Mouse (Mus musculus) liver, embryonic 15.5 days (tissue): ENCODE results near the gene Ptprd. TPM values are rescaled to one million over a fixed set of nuclear protein-coding genes. Genes with fewer than 3 reads are reported as not detected.

Experiments used
- ATAC-seq: fragments of 200-750 bp; cut with Nextera tagmentation; 2 replicates; pipeline ENCODE4 v1.8.0; 2017; ENCODE audit warnings: moderate number of reproducible peaks, mild to moderate bottlenecking, moderate library complexity; ENCODE audit not compliant: insufficient read depth
- H3K27ac ChIP-seq: fragments of 300-500 bp; sonication (generic); replicated peaks from 2 replicates; pipeline ENCODE4 v1.5.1; 2015; ENCODE audit warnings: mild to moderate bottlenecking, inconsistent platforms
- H3K27me3 ChIP-seq: fragments of 300-500 bp; sonication (generic); 2 replicates; pipeline ENCODE4 v1.6.1; 2015; ENCODE audit warnings: mild to moderate bottlenecking, inconsistent platforms
- H3K36me3 ChIP-seq: fragments of 300-500 bp; sonication (generic); replicated peaks from 2 replicates; pipeline ENCODE4 v1.6.1; 2015; ENCODE audit warnings: moderate library complexity, mild to moderate bottlenecking, inconsistent platforms
- H3K4me1 ChIP-seq: fragments of 300-500 bp; sonication (generic); replicated peaks from 2 replicates; pipeline ENCODE4 v1.6.1; 2015; ENCODE audit warnings: inconsistent platforms
- H3K4me2 ChIP-seq: fragments of 300-500 bp; sonication (generic); 2 replicates; pipeline ENCODE4 v1.6.1; 2015; ENCODE audit warnings: moderate library complexity, mild to moderate bottlenecking, inconsistent platforms
- H3K4me3 ChIP-seq: fragments of 300-500 bp; sonication (generic); replicated peaks from 2 replicates; pipeline ENCODE4 v1.5.1; 2015; ENCODE audit warnings: mild to moderate bottlenecking, inconsistent platforms
- H3K9ac ChIP-seq: fragments of 300-500 bp; sonication (generic); 2 replicates; pipeline ENCODE4 v1.6.1; 2015; ENCODE audit warnings: moderate library complexity, mild to moderate bottlenecking, inconsistent platforms
- H3K9me3 ChIP-seq: fragments of 300-500 bp; sonication (generic); replicated peaks from 2 replicates; pipeline ENCODE4 v1.6.1; 2016; ENCODE audit warnings: inconsistent platforms
- WGBS: fragments of 180-500 bp; shearing (Covaris S2); methylation state at CpG from one replicate; pipeline ENCODE4 v1.1.7; 2015; ENCODE audit warnings: mixed read lengths; ENCODE audit not compliant: insufficient replicate concordance; 5-methylcytosine and 5-hydroxymethylcytosine counted together
- polyA plus RNA-seq: library from polyadenylated mRNA; unstranded; fragments of >200 nt; fragmentation: Nextera tagmentation; extraction: Ambion mirVana; gene quantifications from 2 replicates; pipeline ENCODE4 v1.2.1, GENCODE M21; 2015

The Ptprd gene
- polyA plus RNA-seq, 1 experiment from 2014 or later, result 4.8 TPM

- 69% methylated on average over 8 of the region's 8 CpGs for WGBS
- no peak overlapping the region for H3K27ac ChIP-seq
- no peaks in the 10 kb centered on the region for H3K27me3 ChIP-seq
- no peaks in the 10 kb centered on the region for H3K9me3 ChIP-seq
- no peaks in the 10 kb centered on the region for H3K4me1 ChIP-seq
- H3K4me3 ChIP-seq, result no peak overlapping the region
- H3K9ac ChIP-seq, result no peak overlapping the region
- H3K4me2 ChIP-seq, result no peak overlapping the region
- H3K36me3 ChIP-seq, result no peaks in the 10 kb centered on the region
- ATAC-seq, result no peak
Observed at GRCm38 (mm10) chr4:76292733-76293357, 1918.9 kb downstream of the Ptprd start.

- no peak overlapping the region for H3K4me2 ChIP-seq
- H3K4me1 ChIP-seq, result no peaks in the 10 kb centered on the region
- 80% methylated on average over 1 of the region's 1 CpGs for WGBS
- no peak overlapping the region for H3K4me3 ChIP-seq
- no peak overlapping the region for H3K9ac ChIP-seq
- H3K27ac ChIP-seq, result no peak overlapping the region
- H3K36me3 ChIP-seq, result no peaks in the 10 kb centered on the region
- no peak for ATAC-seq
- H3K27me3 ChIP-seq, result no peaks in the 10 kb centered on the region
- H3K9me3 ChIP-seq, result no peaks in the 10 kb centered on the region
Observed at GRCm38 (mm10) chr4:76290484-76290818, 1921.3 kb downstream of the Ptprd start.

GRCm38 (mm10) chr4:76289612-76290483 lies 1921.9 kb downstream of the Ptprd start:
- WGBS, result 54% methylated on average over 12 of the region's 12 CpGs
- no peak overlapping the region for H3K9ac ChIP-seq
- no peaks in the 10 kb centered on the region for H3K36me3 ChIP-seq
- H3K4me1 ChIP-seq, result no peaks in the 10 kb centered on the region
- no peak overlapping the region for H3K4me2 ChIP-seq
- no peak for ATAC-seq
- no peaks in the 10 kb centered on the region for H3K27me3 ChIP-seq
- no peak overlapping the region for H3K4me3 ChIP-seq
- no peak overlapping the region for H3K27ac ChIP-seq
- H3K9me3 ChIP-seq, result no peaks in the 10 kb centered on the region

- H3K4me1 ChIP-seq, result no peaks in the 10 kb centered on the region
- H3K9me3 ChIP-seq, result no peaks in the 10 kb centered on the region
- no peaks in the 10 kb centered on the region for H3K36me3 ChIP-seq
- no peak for ATAC-seq
- no peak overlapping the region for H3K4me3 ChIP-seq
- WGBS, result 60% methylated on average over 2 of the region's 2 CpGs
- H3K27ac ChIP-seq, result no peak overlapping the region
- no peak overlapping the region for H3K9ac ChIP-seq
- H3K4me2 ChIP-seq, result no peak overlapping the region
- H3K27me3 ChIP-seq, result no peaks in the 10 kb centered on the region
Observed at GRCm38 (mm10) chr4:76286016-76286415, 1925.7 kb downstream of the Ptprd start.

- no peaks in the 10 kb centered on the region for H3K27me3 ChIP-seq
- H3K9me3 ChIP-seq, result no peaks in the 10 kb centered on the region
- 54% methylated on average over 4 of the region's 4 CpGs for WGBS
- H3K9ac ChIP-seq, result no peak overlapping the region
- no peak overlapping the region for H3K4me3 ChIP-seq
- H3K36me3 ChIP-seq, result no peaks in the 10 kb centered on the region
- ATAC-seq, result no peak
- H3K27ac ChIP-seq, result no peak overlapping the region
- H3K4me2 ChIP-seq, result no peak overlapping the region
- H3K4me1 ChIP-seq, result no peaks in the 10 kb centered on the region
Observed at GRCm38 (mm10) chr4:76282886-76283285, 1928.9 kb downstream of the Ptprd start.

- WGBS, result 51% methylated on average over 4 of the region's 4 CpGs
- no peaks in the 10 kb centered on the region for H3K36me3 ChIP-seq
- ATAC-seq, result no peak
- H3K4me3 ChIP-seq, result no peak overlapping the region
- no peak overlapping the region for H3K9ac ChIP-seq
- H3K27ac ChIP-seq, result no peak overlapping the region
- H3K9me3 ChIP-seq, result no peaks in the 10 kb centered on the region
- H3K4me2 ChIP-seq, result no peak overlapping the region
- no peaks in the 10 kb centered on the region for H3K27me3 ChIP-seq
- no peaks in the 10 kb centered on the region for H3K4me1 ChIP-seq
Observed at GRCm38 (mm10) chr4:76262727-76263126, 1949.0 kb downstream of the Ptprd start.

- Histone ChIP-seq H3K4me3 (no peak overlapping the region), H3K4me1 (no peaks in the 10 kb centered on the region), H3K9me3 (no peaks in the 10 kb centered on the region), H3K36me3 (no peaks in the 10 kb centered on the region), H3K4me2 (no peak overlapping the region), H3K27ac (no peak overlapping the region), H3K9ac (no peak overlapping the region), H3K27me3 (no peaks in the 10 kb centered on the region)
- ATAC-seq, result no peak
- WGBS, result 78% methylated on average over 1 of the region's 1 CpGs
Observed at GRCm38 (mm10) chr4:76260686-76261085, 1951.1 kb downstream of the Ptprd start.

- Histone ChIP-seq H3K4me1 (no peaks in the 10 kb centered on the region), H3K4me3 (no peak overlapping the region), H3K36me3 (no peaks in the 10 kb centered on the region), H3K9me3 (no peaks in the 10 kb centered on the region), H3K27ac (no peak overlapping the region), H3K27me3 (no peaks in the 10 kb centered on the region), H3K4me2 (no peak overlapping the region), H3K9ac (no peak overlapping the region)
- 53% methylated on average over 3 of the region's 3 CpGs for WGBS
- ATAC-seq, result no peak
Observed at GRCm38 (mm10) chr4:76260286-76260685, 1951.5 kb downstream of the Ptprd start.

GRCm38 (mm10) chr4:76259636-76260035 lies 1952.1 kb downstream of the Ptprd start:
- no peak overlapping the region for H3K9ac ChIP-seq
- H3K4me2 ChIP-seq, result no peak overlapping the region
- no peaks in the 10 kb centered on the region for H3K4me1 ChIP-seq
- ATAC-seq, result no peak
- no peak overlapping the region for H3K4me3 ChIP-seq
- H3K9me3 ChIP-seq, result no peaks in the 10 kb centered on the region
- no peak overlapping the region for H3K27ac ChIP-seq
- WGBS, result 66% methylated on average over 2 of the region's 2 CpGs
- no peaks in the 10 kb centered on the region for H3K27me3 ChIP-seq
- H3K36me3 ChIP-seq, result no peaks in the 10 kb centered on the region

- WGBS, result 62% methylated on average over 6 of the region's 6 CpGs
- no peaks in the 10 kb centered on the region for H3K4me1 ChIP-seq
- no peak for ATAC-seq
- H3K9me3 ChIP-seq, result no peaks in the 10 kb centered on the region
- H3K4me2 ChIP-seq, result no peak overlapping the region
- H3K36me3 ChIP-seq, result no peaks in the 10 kb centered on the region
- H3K27ac ChIP-seq, result no peak overlapping the region
- no peak overlapping the region for H3K4me3 ChIP-seq
- no peaks in the 10 kb centered on the region for H3K27me3 ChIP-seq
- no peak overlapping the region for H3K9ac ChIP-seq
Observed at GRCm38 (mm10) chr4:76244371-76244770, 1967.4 kb downstream of the Ptprd start.

GRCm38 (mm10) chr4:76241542-76241941 lies 1970.2 kb downstream of the Ptprd start:
- H3K4me2 ChIP-seq, result no peak overlapping the region
- H3K4me1 ChIP-seq, result no peaks in the 10 kb centered on the region
- no peaks in the 10 kb centered on the region for H3K36me3 ChIP-seq
- H3K4me3 ChIP-seq, result no peak overlapping the region
- no peaks in the 10 kb centered on the region for H3K27me3 ChIP-seq
- H3K9ac ChIP-seq, result no peak overlapping the region
- no peak overlapping the region for H3K27ac ChIP-seq
- ATAC-seq, result no peak
- H3K9me3 ChIP-seq, result no peaks in the 10 kb centered on the region
